Mouse (Mus musculus) lung, embryonic 14.5 days (tissue): Measurements from ENCODE around the gene Ttll5. TPM values are rescaled to one million over a fixed set of nuclear protein-coding genes. Genes with fewer than 3 reads are reported as not detected.

Experiments
- ATAC-seq: fragments of 200-750 bp; cut with Nextera tagmentation; 2 replicates; pipeline ENCODE4 v1.8.0; 2017; ENCODE audit warnings: mild to moderate bottlenecking, moderate TSS enrichment, moderate library complexity; ENCODE audit not compliant: insufficient read depth
- DNase-seq: peaks from one replicate; pipeline ENCODE4 v3.0.0-alpha.2; 2015
- H3K27ac ChIP-seq: fragments of 300-500 bp; sonication (generic); 2 replicates; pipeline ENCODE4 v1.5.1; 2014; ENCODE audit warnings: low read depth, mild to moderate bottlenecking, moderate library complexity
- H3K27me3 ChIP-seq: fragments of 300-500 bp; sonication (generic); 2 replicates; pipeline ENCODE4 v1.6.1; 2014; ENCODE audit warnings: low read length, control low read depth; ENCODE audit not compliant: insufficient read depth
- H3K36me3 ChIP-seq: fragments of 300-500 bp; sonication (generic); 2 replicates; pipeline ENCODE4 v1.6.1; 2014; ENCODE audit warnings: control low read depth; ENCODE audit not compliant: insufficient read depth
- H3K4me1 ChIP-seq: fragments of 300-500 bp; sonication (generic); 2 replicates; pipeline ENCODE4 v1.6.1; 2014; ENCODE audit warnings: antibody characterized with exemption, control low read depth; ENCODE audit not compliant: insufficient read depth
- H3K4me2 ChIP-seq: fragments of 300-500 bp; sonication (generic); 2 replicates; pipeline ENCODE4 v1.6.1; 2014; ENCODE audit warnings: mild to moderate bottlenecking
- H3K4me3 ChIP-seq: fragments of 300-500 bp; sonication (generic); 2 replicates; pipeline ENCODE4 v1.5.1; 2014; ENCODE audit warnings: low read depth, low read length
- H3K9ac ChIP-seq: fragments of 300-500 bp; sonication (generic); 2 replicates; pipeline ENCODE4 v1.6.1; 2014
- H3K9me3 ChIP-seq: fragments of 300-500 bp; sonication (generic); 2 replicates; pipeline ENCODE4 v1.6.1; 2016; ENCODE audit warnings: low read depth, low read length, control low read depth
- CTCF ChIP-seq: IDR thresholded peaks from 2 replicates; pipeline ENCODE4 v1.5.1; 2016; ENCODE audit warnings: antibody characterized with exemption, low read depth
- WGBS: fragments of 180-500 bp; shearing (Covaris S2); extraction: QIAGEN DNeasy Blood & Tissue Kit; methylation state at CpG from one replicate; pipeline ENCODE4 v1.1.7; 2014; 5-methylcytosine and 5-hydroxymethylcytosine counted together
- polyA plus RNA-seq: library from polyadenylated mRNA; unstranded; fragments of >200 nt; fragmentation: Nextera tagmentation; extraction: Ambion mirVana; gene quantifications from 2 replicates; pipeline ENCODE4 v1.2.1, GENCODE M21; 2014

The Ttll5 gene
- polyA plus RNA-seq, 1 experiment from 2014 or later, result 21.3 TPM

GRCm38 (mm10) chr12:85963699-85964098 lies 139.2 kb downstream of the Ttll5 start:
- Histone ChIP-seq H3K4me1 (peaks cover 18% of the 10 kb centered on the region), H3K4me3 (no peak overlapping the region), H3K36me3 (no peaks in the 10 kb centered on the region), H3K9me3 (no peaks in the 10 kb centered on the region), H3K4me2 (no peak overlapping the region), H3K27ac (peak overlapping the region; percentile 73), H3K27me3 (no peaks in the 10 kb centered on the region), H3K9ac (no peak overlapping the region)
- WGBS, result 31% methylated on average over 11 of the region's 11 CpGs
- DNase-seq, result peak; percentile 84
- peak; percentile 77 for ATAC-seq
- no peak for TF ChIP-seq CTCF

GRCm38 (mm10) chr12:85964436-85964835 lies 140.0 kb downstream of the Ttll5 start:
- no peak for TF ChIP-seq CTCF
- no peak for DNase-seq
- H3K36me3 ChIP-seq, result no peaks in the 10 kb centered on the region
- H3K9me3 ChIP-seq, result no peaks in the 10 kb centered on the region
- peak overlapping the region; percentile 73; the same call in 1 of the 2 replicates for H3K27ac ChIP-seq
- no peak overlapping the region for H3K4me3 ChIP-seq
- no peak overlapping the region for H3K4me2 ChIP-seq
- WGBS, result 74% methylated on average over 3 of the region's 3 CpGs
- no peaks in the 10 kb centered on the region for H3K27me3 ChIP-seq
- ATAC-seq, result no peak
- no peak overlapping the region for H3K9ac ChIP-seq
- H3K4me1 ChIP-seq, result peaks cover 18% of the 10 kb centered on the region

- H3K4me3 ChIP-seq, result no peak overlapping the region
- no peaks in the 10 kb centered on the region for H3K9me3 ChIP-seq
- no peak for ATAC-seq
These were observed 143.4 kb downstream of the Ttll5 start for GRCm38 (mm10) chr12:85967812-85968211.

DNA sequence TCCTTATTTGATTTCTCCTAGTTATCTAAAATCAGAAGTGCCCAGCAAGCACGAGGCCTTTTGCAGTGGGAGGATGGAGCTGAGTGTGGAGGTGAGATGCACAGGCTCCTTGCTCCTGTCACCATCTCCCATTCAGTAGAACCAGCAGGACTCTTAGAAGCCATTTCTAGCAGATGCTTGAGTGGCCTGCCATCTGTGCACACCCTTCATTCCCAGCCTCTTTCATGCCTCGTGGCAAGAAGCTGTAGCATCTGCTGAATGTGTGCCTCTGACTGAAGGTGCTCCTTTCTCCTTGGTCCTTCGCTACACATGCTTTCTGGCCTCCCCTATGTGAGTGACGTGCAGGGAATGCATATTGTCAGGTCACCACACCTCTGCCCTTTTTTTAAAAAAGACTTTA lies 143.9 kb downstream of the Ttll5 start:
- H3K4me2 ChIP-seq, result no peak overlapping the region
- H3K27ac ChIP-seq, result no peak overlapping the region
- ATAC-seq (no peak), DNase-seq (no peak)
- H3K4me3 ChIP-seq, result no peak overlapping the region
- no peak for TF ChIP-seq CTCF
- no peak overlapping the region for H3K9ac ChIP-seq
- H3K36me3 ChIP-seq, result no peaks in the 10 kb centered on the region
- no peaks in the 10 kb centered on the region for H3K9me3 ChIP-seq
- peaks cover 19% of the 10 kb centered on the region for H3K4me1 ChIP-seq
- H3K27me3 ChIP-seq, result no peaks in the 10 kb centered on the region
- whole genome bisulfite sequencing, result 86% methylated on average over 4 of the region's 4 CpGs

More at GRCm38 (mm10) chr12:85967812-85968211, 143.4 kb downstream of the Ttll5 start:
- Histone ChIP-seq H3K4me2 (no peak overlapping the region), H3K4me1 (peaks cover 21% of the 10 kb centered on the region), H3K9ac (no peak overlapping the region), H3K36me3 (no peaks in the 10 kb centered on the region), H3K27me3 (no peaks in the 10 kb centered on the region), H3K27ac (no peak overlapping the region)
- no peak for TF ChIP-seq CTCF
- DNase-seq, result no peak

DNA sequence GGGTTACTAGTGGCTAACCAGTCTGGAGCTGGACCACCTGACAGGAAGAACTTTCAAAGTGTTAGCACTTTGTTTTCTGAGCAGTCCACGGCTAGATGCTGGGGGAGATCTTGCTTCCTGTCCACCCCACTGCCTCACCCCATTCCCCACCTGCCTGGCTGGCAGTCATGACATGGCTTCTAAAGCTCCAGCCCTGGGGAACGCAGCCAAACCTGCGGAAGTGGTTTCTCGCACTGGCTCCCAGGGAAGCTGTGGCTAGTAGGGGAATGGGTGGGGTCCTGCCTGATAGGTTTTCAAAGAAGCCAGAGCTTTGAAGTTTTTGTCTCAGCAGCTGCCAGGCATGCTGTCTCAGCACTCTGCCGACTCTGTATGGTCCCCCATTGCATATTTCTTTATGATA lies 145.1 kb downstream of the Ttll5 start:
- H3K4me2 ChIP-seq, result no peak overlapping the region
- ATAC-seq (no peak), DNase-seq (no peak)
- no peaks in the 10 kb centered on the region for H3K36me3 ChIP-seq
- no peaks in the 10 kb centered on the region for H3K9me3 ChIP-seq
- H3K4me3 ChIP-seq, result no peak overlapping the region
- H3K9ac ChIP-seq, result no peak overlapping the region
- 34% methylated on average over 5 of the region's 5 CpGs for WGBS
- H3K27ac ChIP-seq, result peak overlapping the region; percentile 47; the same call in 1 of the 2 replicates
- no peaks in the 10 kb centered on the region for H3K27me3 ChIP-seq
- TF ChIP-seq CTCF, result no peak
- peaks cover 20% of the 10 kb centered on the region for H3K4me1 ChIP-seq

- Histone ChIP-seq H3K4me3 (no peak overlapping the region), H3K4me2 (no peak overlapping the region), H3K9ac (no peak overlapping the region), H3K9me3 (no peaks in the 10 kb centered on the region), H3K27me3 (no peaks in the 10 kb centered on the region), H3K4me1 (peaks cover 20% of the 10 kb centered on the region), H3K36me3 (no peaks in the 10 kb centered on the region), H3K27ac (peak overlapping the region; percentile 47)
- ATAC-seq, result no peak
- DNase-seq, result no peak
- WGBS, result 50% methylated on average over 5 of the region's 5 CpGs
- TF ChIP-seq CTCF, result no peak
These were observed 145.7 kb downstream of the Ttll5 start for GRCm38 (mm10) chr12:85970191-85970590.

GRCm38 (mm10) chr12:85970803-85971202 lies 146.3 kb downstream of the Ttll5 start:
- no peak overlapping the region for H3K4me2 ChIP-seq
- ATAC-seq, result no peak

GRCm38 (mm10) chr12:85971655-85972054 lies 147.2 kb downstream of the Ttll5 start:
- no peak for ATAC-seq
- Histone ChIP-seq H3K36me3 (no peaks in the 10 kb centered on the region), H3K4me2 (no peak overlapping the region), H3K9ac (no peak overlapping the region), H3K27me3 (no peaks in the 10 kb centered on the region), H3K4me1 (peaks cover 20% of the 10 kb centered on the region), H3K9me3 (no peaks in the 10 kb centered on the region), H3K4me3 (no peak overlapping the region), H3K27ac (no peak overlapping the region)
- no peak for DNase-seq
- no peak for TF ChIP-seq CTCF
- 85% methylated on average over 4 of the region's 4 CpGs for WGBS

More at GRCm38 (mm10) chr12:85970803-85971202, 146.3 kb downstream of the Ttll5 start:
- H3K27me3 ChIP-seq, result no peaks in the 10 kb centered on the region
- no peak overlapping the region for H3K4me3 ChIP-seq
- H3K36me3 ChIP-seq, result no peaks in the 10 kb centered on the region
- no peak for TF ChIP-seq CTCF
- no peak for DNase-seq
- 66% methylated on average over 2 of the region's 2 CpGs for WGBS
- H3K27ac ChIP-seq, result peak overlapping the region; percentile 47; the same call in 1 of the 2 replicates
- H3K9ac ChIP-seq, result no peak overlapping the region
- H3K9me3 ChIP-seq, result no peaks in the 10 kb centered on the region
- peaks cover 20% of the 10 kb centered on the region for H3K4me1 ChIP-seq
